Mouse (Mus musculus): ENCODE measurements around the gene Map2k7. TPM values are rescaled to one million over a fixed set of nuclear protein-coding genes. Genes with fewer than 3 reads are reported as not detected.
"Not testable (repeated sequence)": the region's sequence is repeated elsewhere in the genome, so short reads cannot be mapped to it uniquely, and the experiment has no call there.

Map2k7 gene
- polyA plus RNA-seq, 1 experiment = 29.3 TPM

DNA sequence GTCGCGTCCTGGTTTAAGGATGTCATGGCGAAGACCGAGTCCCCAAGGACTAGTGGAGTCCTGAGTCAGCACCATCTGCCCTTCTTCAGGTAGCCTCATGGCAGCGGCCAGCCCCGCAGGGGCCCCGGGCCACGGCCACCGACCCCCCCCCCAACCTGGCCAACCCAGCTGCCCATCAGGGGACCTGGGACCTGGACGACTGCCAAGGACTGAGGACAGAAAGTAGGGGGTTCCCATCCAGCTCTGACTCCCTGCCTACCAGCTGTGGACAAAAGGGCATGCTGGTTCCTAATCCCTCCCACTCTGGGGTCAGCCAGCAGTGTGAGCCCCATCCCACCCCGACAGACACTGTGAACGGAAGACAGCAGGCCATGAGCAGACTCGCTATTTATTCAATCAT lies 7.2 kb downstream of the Map2k7 start:
- Histone ChIP-seq H3K4me3 (ENCODE audit: insufficient read depth, low read depth, low read length) (no peak overlapping the region), H3K4me1 (ENCODE audit: control insufficient read depth, insufficient read depth, insufficient read length, low read length) (no peaks in the 10 kb centered on the region), H3K27ac (replicated peaks; ENCODE audit: low read depth, low read length) (no peak overlapping the region)

GRCm38 (mm10) chr8:4247241-4247640 lies 8.7 kb downstream of the Map2k7 start:
- H3K4me3 ChIP-seq (ENCODE audit: insufficient read depth, low read depth, low read length) = no peak overlapping the region
- no peak overlapping the region for H3K27ac ChIP-seq (replicated peaks; ENCODE audit: low read depth, low read length)
- no peaks in the 10 kb centered on the region for H3K4me1 ChIP-seq (ENCODE audit: control insufficient read depth, insufficient read depth, insufficient read length, low read length)

DNA sequence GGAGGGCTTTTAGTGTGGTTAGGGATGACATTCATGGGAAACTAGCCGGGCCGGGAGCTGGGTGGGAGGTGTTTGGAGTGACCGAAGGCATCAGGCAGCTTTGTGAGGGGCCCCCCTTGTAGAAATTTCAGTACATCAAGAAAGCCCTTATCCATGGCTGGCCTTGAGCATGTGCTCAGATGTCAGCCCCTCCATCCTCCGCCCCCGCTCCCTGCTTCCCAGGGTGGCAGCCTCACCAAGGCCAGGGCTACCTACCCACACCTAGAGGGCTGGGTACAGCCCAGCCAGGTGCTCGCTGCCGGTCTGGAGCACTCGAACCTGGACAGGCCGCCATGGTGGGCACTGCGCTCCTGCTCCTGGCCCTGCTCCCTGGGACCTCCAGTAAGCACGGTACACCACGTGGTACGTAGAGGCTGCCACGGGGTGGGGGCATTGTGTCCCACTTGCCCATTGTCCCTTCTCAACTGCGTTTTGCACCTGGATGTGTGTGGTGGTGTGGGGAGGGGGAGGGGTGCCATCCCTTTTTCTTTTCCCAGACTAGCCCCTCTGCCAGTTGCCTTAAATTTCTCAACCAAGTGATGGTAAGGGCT lies 9.5 kb downstream of the Map2k7 start, which contains the start of gene Tgfbr3l:
Tgfbr3l (plus strand) TSS at position 264 of the 590 bp plus-strand sequence.
- Histone ChIP-seq H3K4me3 (ENCODE audit: insufficient read depth, low read depth, low read length) (no peak within 1 kb of the TSS), H3K4me1 (ENCODE audit: control insufficient read depth, insufficient read depth, insufficient read length, low read length) (0 out of 2 replicates have a peak, but pooled peaks cover 2% of the 10 kb centered on the region), H3K27ac (replicated peaks; ENCODE audit: low read depth, low read length) (no peak within 1 kb of the TSS)

GRCm38 (mm10) chr8:4249213-4249612 lies 10.7 kb downstream of the Map2k7 start:
- peaks cover 2% of the 10 kb centered on the region; the same call in 1 of the 2 replicates for H3K4me1 ChIP-seq (ENCODE audit: control insufficient read depth, insufficient read depth, insufficient read length, low read length)
- no peak overlapping the region for H3K4me3 ChIP-seq (ENCODE audit: insufficient read depth, low read depth, low read length)
- H3K27ac ChIP-seq (replicated peaks; ENCODE audit: low read depth, low read length) = no peak overlapping the region

GRCm38 (mm10) chr8:4250306-4250970 lies 11.9 kb downstream of the Map2k7 start:
- peaks cover 2% of the 10 kb centered on the region; the same call in 1 of the 2 replicates for H3K4me1 ChIP-seq (ENCODE audit: control insufficient read depth, insufficient read depth, insufficient read length, low read length)
- no peak overlapping the region for H3K4me3 ChIP-seq (ENCODE audit: insufficient read depth, low read depth, low read length)
- H3K27ac ChIP-seq (replicated peaks; ENCODE audit: low read depth, low read length) = no peak overlapping the region

GRCm38 (mm10) chr8:4252116-4252760 lies 13.7 kb downstream of the Map2k7 start:
- H3K4me1 ChIP-seq (ENCODE audit: control insufficient read depth, insufficient read depth, insufficient read length, low read length) = peaks cover 2% of the 10 kb centered on the region; the same call in 1 of the 2 replicates
- 0 out of 2 replicates have a peak overlapping the region, but pooled peaks have one; percentile 40 for H3K27ac ChIP-seq (replicated peaks; ENCODE audit: low read depth, low read length)
- H3K4me3 ChIP-seq (ENCODE audit: insufficient read depth, low read depth, low read length) = peak overlapping the region; percentile 96

GRCm38 (mm10) chr8:4252934-4253841 lies 14.6 kb downstream of the Map2k7 start, which contains the start of gene Snapc2:
TSS of gene Snapc2 (plus strand) at chr8:4253080.
- H3K4me3 ChIP-seq (ENCODE audit: insufficient read depth, low read depth, low read length) = peak within 1 kb of the TSS; percentile 96
- H3K4me1 ChIP-seq (ENCODE audit: control insufficient read depth, insufficient read depth, insufficient read length, low read length) = peaks cover 2% of the 10 kb centered on the region; the same call in 1 of the 2 replicates
- H3K27ac ChIP-seq (replicated peaks; ENCODE audit: low read depth, low read length) = 0 out of 2 replicates have a peak within 1 kb of the TSS, but pooled peaks have one; percentile 72

GRCm38 (mm10) chr8:4254001-4254400 lies 15.5 kb downstream of the Map2k7 start:
- Histone ChIP-seq H3K4me1 (ENCODE audit: control insufficient read depth, insufficient read depth, insufficient read length, low read length) (peaks cover 6% of the 10 kb centered on the region; the same call in 1 of the 2 replicates), H3K27ac (replicated peaks; ENCODE audit: low read depth, low read length) (no peak overlapping the region), H3K4me3 (ENCODE audit: insufficient read depth, low read depth, low read length) (peak overlapping the region; percentile 10; the same call in 1 of the 2 replicates)

DNA sequence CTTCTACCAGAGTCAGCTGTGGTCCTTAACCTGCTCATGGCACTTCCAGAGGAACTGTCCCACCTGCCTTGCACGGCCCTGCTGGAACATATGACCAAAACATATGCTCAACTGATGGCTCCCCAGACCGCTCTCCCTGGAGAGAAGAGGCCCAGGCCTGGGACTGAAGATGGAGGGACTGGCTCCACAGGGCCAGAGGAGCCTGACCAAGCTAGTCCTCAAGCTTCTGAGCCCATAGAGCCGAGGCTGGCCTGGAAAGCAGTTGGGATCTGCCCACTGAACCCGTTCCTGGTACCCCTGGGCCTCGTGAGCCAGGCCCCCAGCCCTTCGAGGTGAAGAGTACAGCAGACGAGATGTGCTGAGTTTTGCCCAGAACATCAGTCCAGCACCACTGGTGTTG lies 16.9 kb downstream of the Map2k7 start:
- H3K4me1 ChIP-seq (ENCODE audit: control insufficient read depth, insufficient read depth, insufficient read length, low read length); H3K27ac ChIP-seq (replicated peaks; ENCODE audit: low read depth, low read length); H3K4me3 ChIP-seq (ENCODE audit: insufficient read depth, low read depth, low read length): not testable (repeated sequence)

- peaks cover 6% of the 10 kb centered on the region; the same call in 1 of the 2 replicates for H3K4me1 ChIP-seq (ENCODE audit: control insufficient read depth, insufficient read depth, insufficient read length, low read length)
- no peak overlapping the region for H3K4me3 ChIP-seq (ENCODE audit: insufficient read depth, low read depth, low read length)
- H3K27ac ChIP-seq (replicated peaks; ENCODE audit: low read depth, low read length) = no peak overlapping the region
Observed at GRCm38 (mm10) chr8:4256911-4257310, 18.4 kb downstream of the Map2k7 start.

GRCm38 (mm10) chr8:4257350-4257749 lies 18.8 kb downstream of the Map2k7 start:
- Histone ChIP-seq H3K27ac (replicated peaks; ENCODE audit: low read depth, low read length) (no peak overlapping the region), H3K4me1 (ENCODE audit: control insufficient read depth, insufficient read depth, insufficient read length, low read length) (peaks cover 6% of the 10 kb centered on the region; the same call in 1 of the 2 replicates), H3K4me3 (ENCODE audit: insufficient read depth, low read depth, low read length) (no peak overlapping the region)

DNA sequence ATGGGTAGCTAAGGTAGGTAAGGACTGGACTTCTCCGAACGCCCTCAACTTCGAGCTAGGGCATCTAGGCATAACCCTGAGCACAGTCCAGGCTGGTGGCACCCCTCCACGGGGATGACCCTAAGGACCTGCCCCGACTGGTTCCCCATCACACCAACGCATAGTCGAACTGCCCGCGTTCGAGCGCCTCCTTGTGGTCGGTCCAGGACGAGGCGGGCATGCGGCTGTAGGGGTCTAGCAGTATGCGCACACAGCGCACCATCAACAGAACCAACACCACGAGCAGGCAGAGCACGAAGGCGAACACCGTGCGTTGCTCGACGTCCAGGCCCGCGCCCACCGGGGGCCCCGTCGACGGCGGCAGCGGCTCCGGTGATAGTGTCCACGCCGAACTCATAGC lies 19.7 kb downstream of the Map2k7 start:
- Histone ChIP-seq H3K4me1 (ENCODE audit: control insufficient read depth, insufficient read depth, insufficient read length, low read length) (peaks cover 3% of the 10 kb centered on the region; the same call in 1 of the 2 replicates), H3K27ac (replicated peaks; ENCODE audit: low read depth, low read length) (no peak overlapping the region), H3K4me3 (ENCODE audit: insufficient read depth, low read depth, low read length) (peak overlapping the region; percentile 47)

DNA sequence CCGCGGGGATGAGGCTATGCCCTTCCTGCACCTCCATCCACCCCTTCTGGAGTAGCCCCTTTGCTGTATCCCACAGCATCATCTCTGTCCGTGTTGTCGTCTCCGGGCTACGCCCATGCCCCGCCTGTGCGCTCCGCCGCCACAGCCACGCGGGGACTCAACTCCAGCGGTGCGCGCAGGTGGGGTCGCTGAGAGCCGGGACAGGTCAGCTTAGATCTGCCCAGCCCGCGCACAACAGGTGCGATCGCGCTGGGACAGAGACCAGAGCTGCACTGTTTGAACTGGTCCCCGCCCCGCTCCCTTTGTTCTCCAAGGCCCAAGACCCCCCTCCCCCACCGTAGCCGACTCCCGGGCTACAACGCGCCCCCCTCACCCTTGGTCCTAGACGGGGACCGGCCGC lies 20.1 kb downstream of the Map2k7 start:
- Histone ChIP-seq H3K4me1 (ENCODE audit: control insufficient read depth, insufficient read depth, insufficient read length, low read length) (peaks cover 3% of the 10 kb centered on the region; the same call in 1 of the 2 replicates), H3K4me3 (ENCODE audit: insufficient read depth, low read depth, low read length) (peak overlapping the region; percentile 47), H3K27ac (replicated peaks; ENCODE audit: low read depth, low read length) (no peak overlapping the region)

DNA sequence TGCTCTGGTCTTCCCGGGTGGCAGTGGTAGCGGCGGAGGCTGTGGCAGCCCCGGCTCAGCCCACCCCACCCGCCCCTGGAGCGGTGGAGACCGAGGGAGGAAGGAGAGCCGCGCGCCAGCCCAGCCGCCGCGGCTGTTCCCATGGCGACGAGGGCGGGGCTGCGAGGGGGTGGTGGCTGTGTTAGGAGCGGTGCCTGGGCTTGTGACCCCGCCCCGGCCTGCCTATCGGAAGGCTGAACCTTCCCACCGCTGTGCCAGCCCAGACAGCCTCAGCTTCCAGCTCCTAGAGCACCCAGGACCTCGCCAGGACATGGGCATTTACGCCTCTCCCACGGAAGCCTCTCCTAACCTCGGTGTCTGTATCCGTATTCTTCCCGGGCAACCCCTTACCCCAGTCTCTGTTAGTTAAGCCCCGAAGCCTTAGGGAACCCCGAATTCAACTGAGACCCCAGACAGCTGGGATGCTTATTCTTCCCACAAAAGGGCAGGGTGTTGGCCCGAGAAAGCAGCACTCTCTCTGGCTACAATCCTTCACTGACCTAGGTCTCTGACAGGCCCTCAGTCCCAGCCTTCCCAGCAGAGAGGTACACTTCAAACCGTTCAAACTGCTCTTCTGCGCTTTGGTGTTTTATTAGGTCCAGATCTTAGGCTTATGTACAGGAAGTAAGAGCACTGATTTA lies 20.7 kb downstream of the Map2k7 start, which contains the start of gene Ctxn1:
Ctxn1 (minus strand) TSS at position 150 of the 680 bp plus-strand sequence.
- peaks cover 3% of the 10 kb centered on the region; the same call in 1 of the 2 replicates for H3K4me1 ChIP-seq (ENCODE audit: control insufficient read depth, insufficient read depth, insufficient read length, low read length)
- no peak within 1 kb of the TSS for H3K27ac ChIP-seq (replicated peaks; ENCODE audit: low read depth, low read length)
- H3K4me3 ChIP-seq (ENCODE audit: insufficient read depth, low read depth, low read length) = peak within 1 kb of the TSS; percentile 47

Data from brown adipose tissue, adult 24 weeks (tissue).